Mouse (Mus musculus): Measurements from ENCODE around the gene Vma21-ps. TPM values are rescaled to one million over a fixed set of nuclear protein-coding genes. Genes with fewer than 3 reads are reported as not detected.
A peak's percentile ranks its signal among the peaks of the same experiment; 100 is the strongest.

The Vma21-ps gene
- polyA plus RNA-seq, 2 experiments, result 1.9 TPM; not detected in 1

- no peak for ATAC-seq (ENCODE audit: insufficient read depth)
- Histone ChIP-seq H3K27ac (no peak overlapping the region), H3K4me3 (ENCODE audit: insufficient read depth in 1 of 2, low read depth in 2 of 2, low read length in 2 of 2) (no peak overlapping the region), H3K27me3 (ENCODE audit: control insufficient read depth, insufficient read depth, low read length) (no peaks in the 10 kb centered on the region), H3K4me1 (replicated peaks; ENCODE audit: control insufficient read depth in 2 of 2, insufficient read depth in 2 of 2, low read length in 1 of 2) (no peaks in the 10 kb centered on the region), H3K9ac (replicated peaks) (no peak overlapping the region), H3K36me3 (replicated peaks; ENCODE audit: control insufficient read depth, insufficient read depth, low read depth) (no peaks in the 10 kb centered on the region), H3K9me3 (ENCODE audit: control insufficient read depth, low read length) (no peaks in the 10 kb centered on the region), H3K4me2 (ENCODE audit: low read depth) (no peak overlapping the region)
- TF ChIP-seq CTCF (IDR thresholded peaks at IDR 0.05; ENCODE audit: low read depth) (no peak), EP300 (IDR thresholded peaks at IDR 0.05; ENCODE audit: low read depth) (no peak)
- WGBS (ENCODE audit: insufficient replicate concordance), result 26% methylated on average over 4 of the region's 4 CpGs
- DNase-seq (ENCODE audit: low read depth in 3 of 3, low spot score in 3 of 3), result no peak
Measured at GRCm38 (mm10) chr4:52517580-52517979, 20.5 kb upstream of the Vma21-ps start.

GRCm38 (mm10) chr4:52487486-52487885 lies 9.6 kb downstream of the Vma21-ps start:
- Histone ChIP-seq H3K9ac (replicated peaks) (no peak overlapping the region), H3K9me3 (ENCODE audit: control insufficient read depth, low read length) (no peaks in the 10 kb centered on the region), H3K36me3 (replicated peaks; ENCODE audit: control insufficient read depth, insufficient read depth, low read depth) (peaks cover 24% of the 10 kb centered on the region), H3K4me1 (replicated peaks; ENCODE audit: control insufficient read depth in 2 of 2, insufficient read depth in 2 of 2, low read length in 1 of 2) (no peaks in the 10 kb centered on the region), H3K4me2 (ENCODE audit: low read depth) (no peak overlapping the region), H3K27ac (no peak overlapping the region), H3K4me3 (ENCODE audit: insufficient read depth in 1 of 2, low read depth in 2 of 2, low read length in 2 of 2) (no peak overlapping the region), H3K27me3 (ENCODE audit: control insufficient read depth, insufficient read depth, low read length) (no peaks in the 10 kb centered on the region)
- WGBS (ENCODE audit: insufficient replicate concordance), result 92% methylated on average over 4 of the region's 4 CpGs
- TF ChIP-seq CTCF (IDR thresholded peaks at IDR 0.05; ENCODE audit: low read depth), result no peak
- ATAC-seq (ENCODE audit: insufficient read depth) (no peak), DNase-seq (ENCODE audit: low read depth in 3 of 3, low spot score in 3 of 3) (no peak)

- WGBS (ENCODE audit: insufficient replicate concordance), result 85% methylated on average over 3 of the region's 3 CpGs
- TF ChIP-seq EP300 (IDR thresholded peaks at IDR 0.05; ENCODE audit: low read depth), result no peak
- TF ChIP-seq CTCF (IDR thresholded peaks at IDR 0.05; ENCODE audit: low read depth), result no peak
- DNase-seq (ENCODE audit: low read depth in 3 of 3, low spot score in 3 of 3), result no peak
- Histone ChIP-seq H3K36me3 (replicated peaks; ENCODE audit: control insufficient read depth, insufficient read depth, low read depth) (peaks cover 73% of the 10 kb centered on the region), H3K9me3 (ENCODE audit: control insufficient read depth, low read length) (no peaks in the 10 kb centered on the region), H3K27ac (no peak overlapping the region), H3K4me1 (replicated peaks; ENCODE audit: control insufficient read depth in 2 of 2, insufficient read depth in 2 of 2, low read length in 1 of 2) (no peaks in the 10 kb centered on the region), H3K4me2 (ENCODE audit: low read depth) (no peak overlapping the region), H3K4me3 (ENCODE audit: insufficient read depth in 1 of 2, low read depth in 2 of 2, low read length in 2 of 2) (no peak overlapping the region), H3K27me3 (ENCODE audit: control insufficient read depth, insufficient read depth, low read length) (no peaks in the 10 kb centered on the region), H3K9ac (replicated peaks) (no peak overlapping the region)
- ATAC-seq (ENCODE audit: insufficient read depth), result no peak
Measured at GRCm38 (mm10) chr4:52473431-52473830, 23.6 kb downstream of the Vma21-ps start.

- no peaks in the 10 kb centered on the region for H3K27me3 ChIP-seq (ENCODE audit: control insufficient read depth, insufficient read depth, low read length)
- H3K9me3 ChIP-seq (ENCODE audit: control insufficient read depth, low read length), result no peaks in the 10 kb centered on the region
- H3K4me1 ChIP-seq (replicated peaks; ENCODE audit: control insufficient read depth in 2 of 2, insufficient read depth in 2 of 2, low read length in 1 of 2), result no peaks in the 10 kb centered on the region
- WGBS (ENCODE audit: insufficient replicate concordance), result 86% methylated on average over 5 of the region's 5 CpGs
- no peak overlapping the region for H3K4me3 ChIP-seq (ENCODE audit: insufficient read depth in 1 of 2, low read depth in 2 of 2, low read length in 2 of 2)
- ATAC-seq (ENCODE audit: insufficient read depth), result no peak
- no peak overlapping the region for H3K9ac ChIP-seq (replicated peaks)
- H3K27ac ChIP-seq, result no peak overlapping the region
- peaks cover 70% of the 10 kb centered on the region for H3K36me3 ChIP-seq (replicated peaks; ENCODE audit: control insufficient read depth, insufficient read depth, low read depth)
- TF ChIP-seq CTCF (IDR thresholded peaks at IDR 0.05; ENCODE audit: low read depth) (no peak), EP300 (IDR thresholded peaks at IDR 0.05; ENCODE audit: low read depth) (no peak)
- DNase-seq (ENCODE audit: low read depth in 3 of 3, low spot score in 3 of 3), result no peak
- no peak overlapping the region for H3K4me2 ChIP-seq (ENCODE audit: low read depth)
Measured at GRCm38 (mm10) chr4:52461321-52461720, 35.7 kb downstream of the Vma21-ps start.

GRCm38 (mm10) chr4:52459726-52460125 lies 37.3 kb downstream of the Vma21-ps start:
- no peak overlapping the region for H3K27ac ChIP-seq
- H3K27me3 ChIP-seq (ENCODE audit: control insufficient read depth, insufficient read depth, low read length), result no peaks in the 10 kb centered on the region
- ATAC-seq (ENCODE audit: insufficient read depth), result no peak
- no peaks in the 10 kb centered on the region for H3K9me3 ChIP-seq (ENCODE audit: control insufficient read depth, low read length)
- TF ChIP-seq CTCF (IDR thresholded peaks at IDR 0.05; ENCODE audit: low read depth) (peak; percentile 75), EP300 (IDR thresholded peaks at IDR 0.05; ENCODE audit: low read depth) (no peak)
- no peak overlapping the region for H3K4me2 ChIP-seq (ENCODE audit: low read depth)
- H3K9ac ChIP-seq (replicated peaks), result no peak overlapping the region
- no peak overlapping the region for H3K4me3 ChIP-seq (ENCODE audit: insufficient read depth in 1 of 2, low read depth in 2 of 2, low read length in 2 of 2)
- H3K4me1 ChIP-seq (replicated peaks; ENCODE audit: control insufficient read depth in 2 of 2, insufficient read depth in 2 of 2, low read length in 1 of 2), result no peaks in the 10 kb centered on the region
- H3K36me3 ChIP-seq (replicated peaks; ENCODE audit: control insufficient read depth, insufficient read depth, low read depth), result peaks cover 75% of the 10 kb centered on the region
- WGBS (ENCODE audit: insufficient replicate concordance), result 91% methylated on average over 1 of the region's 1 CpGs
- DNase-seq (ENCODE audit: low read depth in 3 of 3, low spot score in 3 of 3), result peak in 2 of 3 experiments; percentile 9 to 35

Other genes starting within 250 kb of the Vma21-ps start
- gene Smc2, start 58.0 kb downstream of the Vma21-ps start, polyA plus RNA-seq (2012; rRNA removed), result 11.9 and 17.4 TPM in 2 replicates
- 169 and 181 TPM in 2 replicates for gene Smc2, start 58.0 kb downstream of the Vma21-ps start, polyA plus RNA-seq (2014; fragmentation: Nextera tagmentation; extraction: Ambion mirVana)
- gene Toporsl, start 99.0 kb upstream of the Vma21-ps start, polyA plus RNA-seq (2012; rRNA removed), result not detected in 2 replicates
- not detected in 2 replicates for gene Toporsl, start 99.0 kb upstream of the Vma21-ps start, polyA plus RNA-seq (2014; fragmentation: Nextera tagmentation; extraction: Ambion mirVana)